Mouse (Mus musculus): ENCODE data around the gene Rims4. TPM values are rescaled to one million over a fixed set of nuclear protein-coding genes. Genes with fewer than 3 reads are reported as not detected.

The Rims4 gene
- total RNA-seq, 2 experiments from 2014 or later = 0.31 to 0.39 TPM

- intact Hi-C loops (cut with DNase I) = no loop called here
- DNase-seq (ENCODE audit: low spot score) = no peak
Observed at GRCm38 (mm10) chr2:163875484-163875883, 43.0 kb downstream of the Rims4 start.

- DNase-seq (ENCODE audit: low spot score) = no peak
- intact Hi-C loops (cut with DNase I) = no loop called here
Observed at GRCm38 (mm10) chr2:163874877-163875276, 43.6 kb downstream of the Rims4 start.

DNA sequence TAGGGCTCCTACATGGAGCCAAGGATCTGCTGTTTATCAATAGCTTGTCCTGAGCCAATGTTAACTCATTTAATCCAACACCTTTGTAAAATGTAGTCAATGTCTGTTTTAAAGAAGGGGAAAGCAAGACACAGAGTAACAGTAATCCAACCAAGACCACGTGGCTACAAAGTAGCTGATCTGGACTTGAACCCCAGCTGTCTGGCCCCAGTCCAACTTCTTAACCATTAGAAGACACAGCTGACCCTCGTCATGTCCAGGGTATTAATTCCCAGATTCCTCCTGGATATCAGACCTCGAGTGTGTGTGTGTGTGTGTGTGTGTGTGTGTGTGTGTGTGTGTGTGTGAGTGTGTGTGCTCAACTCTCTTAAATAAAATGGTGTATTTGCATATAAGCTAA is 46.6 kb downstream of the Rims4 start:
- intact Hi-C loops (cut with DNase I) = no loop called here
- no peak for DNase-seq (ENCODE audit: low spot score)

DNA sequence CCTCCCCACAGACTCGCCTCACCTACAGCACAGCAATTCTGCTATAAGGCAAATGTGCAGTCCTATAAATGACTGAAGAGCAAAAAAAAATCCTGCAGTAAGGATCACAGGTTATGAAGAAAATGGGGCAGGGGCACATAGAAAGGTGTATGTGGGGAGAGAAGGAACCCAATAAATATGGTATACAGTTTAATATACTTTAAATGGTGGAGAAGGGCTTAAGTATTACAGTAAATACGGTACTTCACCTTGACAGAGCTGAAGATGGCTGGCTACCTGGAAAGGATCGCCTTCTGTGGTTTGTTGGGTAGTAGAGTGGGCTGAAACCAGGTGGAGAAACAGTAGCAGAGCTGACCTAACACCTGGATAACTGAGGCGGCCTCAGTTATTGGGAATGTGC is 47.2 kb downstream of the Rims4 start:
- no peak for DNase-seq (ENCODE audit: low spot score)
- intact Hi-C loops (cut with DNase I) = no loop called here

- no peak for DNase-seq (ENCODE audit: low spot score)
- intact Hi-C loops (cut with DNase I) = no loop called here
Observed at GRCm38 (mm10) chr2:163869783-163870182, 48.7 kb downstream of the Rims4 start.

GRCm38 (mm10) chr2:163866061-163866460 is 52.4 kb downstream of the Rims4 start:
- intact Hi-C loops (cut with DNase I) = no loop called here
- no peak for DNase-seq (ENCODE audit: low spot score)

DNA sequence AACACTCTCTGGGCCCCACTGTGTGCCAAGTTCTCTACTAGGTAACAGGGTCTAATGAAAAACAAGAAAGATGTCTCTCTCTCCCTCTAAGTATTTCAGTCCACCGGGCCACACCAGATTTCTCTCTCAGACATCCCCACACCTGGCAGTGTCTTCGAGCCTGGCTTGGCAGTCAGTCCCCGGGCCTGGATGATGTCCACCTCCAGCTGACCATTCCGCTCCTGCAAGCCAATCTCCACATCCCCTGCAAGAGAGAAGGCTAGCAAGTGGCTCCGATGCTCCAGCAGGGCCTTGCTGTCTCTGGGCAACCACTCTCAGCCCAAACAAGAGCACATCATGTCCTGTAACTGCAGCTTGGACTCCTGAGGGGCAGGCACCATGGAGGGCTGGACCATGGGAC is 53.2 kb downstream of the Rims4 start:
- no peak for DNase-seq (ENCODE audit: low spot score)
- intact Hi-C loops (cut with DNase I) = no loop called here

GRCm38 (mm10) chr2:163858254-163858947 is 60.1 kb downstream of the Rims4 start:
- intact Hi-C loops (cut with DNase I) = loop anchor here (1.0 to 5.0 kb wide), 2 partner anchors 93 to 109 kb away; no protein-coding TSS in a partner anchor
- no peak for DNase-seq (ENCODE audit: low spot score)

- no peak for DNase-seq (ENCODE audit: low spot score)
- intact Hi-C loops (cut with DNase I) = loop anchor here (5.0 kb wide), 1 partner anchor 110 kb away; no protein-coding TSS in a partner anchor
Observed at GRCm38 (mm10) chr2:163857233-163857632, 61.2 kb downstream of the Rims4 start.

DNA sequence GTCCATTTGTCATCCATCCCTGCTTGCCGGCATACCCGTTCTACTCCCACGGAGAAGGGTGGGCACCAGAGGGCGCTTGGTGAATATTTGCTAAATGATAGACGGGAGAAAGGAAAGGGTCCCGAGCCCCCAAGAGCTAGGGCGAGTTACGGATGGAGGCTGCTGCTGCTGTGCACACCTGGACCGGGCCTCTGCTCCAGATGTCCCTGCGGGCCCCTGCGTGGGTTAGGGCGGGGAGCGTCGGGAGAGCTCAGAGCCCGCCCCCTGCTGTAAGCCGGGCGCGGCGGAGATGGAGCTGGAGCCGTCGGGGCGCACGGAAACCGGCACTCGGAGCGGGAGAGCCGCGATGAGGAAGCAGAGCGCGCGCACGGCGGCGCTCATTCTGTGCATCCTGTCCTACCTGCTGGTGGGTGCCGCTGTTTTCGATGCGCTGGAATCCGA is 65.0 kb downstream of the Rims4 start, which contains the start of gene Kcnk15:
Kcnk15 (plus strand) TSS at position 191 of the 441 bp plus-strand sequence.
- DNase-seq (ENCODE audit: low spot score) = no peak

DNA sequence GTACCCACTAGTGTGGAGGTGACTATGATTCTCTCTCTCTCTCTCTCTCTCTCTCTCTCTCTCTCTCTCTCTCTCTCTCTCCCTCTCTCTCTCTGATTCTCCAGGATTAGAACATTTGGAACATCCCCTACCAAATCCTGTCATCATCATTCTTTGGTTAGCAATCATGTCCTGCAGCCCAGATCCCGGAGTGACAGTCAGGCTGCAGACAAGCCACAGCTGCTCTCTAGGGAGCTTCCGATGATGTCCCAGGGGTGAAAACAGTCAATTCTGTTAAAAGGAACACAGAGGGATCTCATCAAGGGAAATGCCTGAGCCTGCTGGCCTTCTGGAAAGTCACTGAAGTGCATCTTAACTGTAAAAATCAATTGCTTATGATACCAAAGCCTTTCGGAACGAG is 76.4 kb downstream of the Rims4 start:
- DNase-seq (ENCODE audit: low spot score) = no peak
- intact Hi-C loops (cut with DNase I) = no loop called here

More for the DNA sequence above, 65.0 kb downstream of the Rims4 start, which contains the start of gene Kcnk15:
- intact Hi-C loops (cut with DNase I) = no loop called here

DNA sequence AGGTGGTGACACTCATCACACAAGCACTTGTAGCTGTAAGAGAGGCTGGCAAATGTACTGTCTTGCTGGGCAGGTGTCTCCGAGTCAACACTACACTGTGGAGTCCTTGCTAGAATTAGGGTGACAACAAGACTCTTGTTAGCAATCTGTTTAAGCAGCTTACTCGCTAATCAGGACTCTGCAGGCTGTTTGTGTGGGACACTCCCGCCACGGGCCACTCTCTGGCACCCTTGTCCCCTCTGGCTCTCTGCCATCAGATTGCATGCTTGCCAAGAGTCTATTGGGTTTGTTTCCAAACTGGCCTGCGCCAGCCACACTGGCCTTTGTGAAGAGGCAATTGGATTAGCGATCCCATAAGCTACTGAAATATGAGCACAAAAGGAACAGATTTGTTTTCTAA is 79.0 kb downstream of the Rims4 start:
- DNase-seq (ENCODE audit: low spot score) = no peak
- intact Hi-C loops (cut with DNase I) = no loop called here

DNA sequence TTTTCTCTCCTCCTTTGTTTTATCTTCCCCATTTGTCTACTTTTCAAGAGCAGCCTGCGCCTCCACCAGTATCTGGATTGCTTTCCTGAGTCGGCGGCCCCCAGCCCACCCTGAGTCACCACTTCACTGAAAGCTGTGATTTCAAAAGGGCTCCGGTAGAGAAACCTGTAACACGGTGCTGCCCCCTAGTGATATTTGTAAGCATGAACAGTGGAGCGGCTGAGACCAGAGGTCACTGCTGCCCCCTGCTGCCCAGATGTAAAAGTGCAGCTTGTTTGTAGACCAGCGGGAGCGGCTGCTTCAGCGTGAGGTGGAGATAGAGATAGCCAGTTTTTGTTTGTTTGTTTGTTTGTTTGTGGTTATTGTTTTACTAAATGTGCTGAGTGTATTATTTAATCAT is 80.4 kb downstream of the Rims4 start:
- peak; percentile 42 for DNase-seq (ENCODE audit: low spot score)
- intact Hi-C loops (cut with DNase I) = no loop called here

- no peak for DNase-seq (ENCODE audit: low spot score)
- intact Hi-C loops (cut with DNase I) = no loop called here
Observed at GRCm38 (mm10) chr2:163831163-163831562, 87.3 kb downstream of the Rims4 start.

- no peak for DNase-seq (ENCODE audit: low spot score)
- intact Hi-C loops (cut with DNase I) = loop anchor here (10.0 kb wide), 1 partner anchor 292 kb away; no protein-coding TSS in a partner anchor
Observed at GRCm38 (mm10) chr2:163826494-163826893, 92.0 kb downstream of the Rims4 start.

GRCm38 (mm10) chr2:163825861-163826260 is 92.6 kb downstream of the Rims4 start:
- intact Hi-C loops (cut with DNase I) = loop anchor here (10.0 kb wide), 1 partner anchor 291 kb away; no protein-coding TSS in a partner anchor
- no peak for DNase-seq (ENCODE audit: low spot score)

- intact Hi-C loops (cut with DNase I) = loop anchor here (10.0 kb wide), 1 partner anchor 289 kb away; no protein-coding TSS in a partner anchor
- no peak for DNase-seq (ENCODE audit: low spot score)
Observed at GRCm38 (mm10) chr2:163823771-163824170, 94.7 kb downstream of the Rims4 start.

DNA sequence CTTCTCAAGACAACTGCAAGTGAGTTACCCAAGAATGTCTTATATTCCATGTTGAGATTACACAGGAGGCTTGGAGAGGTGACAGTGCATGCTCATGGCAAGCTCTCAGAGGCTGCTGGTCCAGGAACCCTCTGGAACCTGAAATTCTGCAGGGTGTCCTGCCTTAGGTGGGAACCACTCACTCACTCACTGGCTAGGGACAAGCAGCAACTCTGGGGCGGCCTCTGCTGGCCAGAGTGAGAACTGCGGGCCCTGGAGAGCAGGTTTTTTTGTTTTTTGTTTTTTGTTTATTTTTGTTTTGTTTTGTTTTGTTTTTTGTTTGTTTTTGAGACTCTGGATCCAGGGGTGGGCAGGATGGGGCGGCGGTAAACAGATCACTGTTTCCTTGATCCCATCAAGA is 95.2 kb downstream of the Rims4 start:
- DNase-seq (ENCODE audit: low spot score) = no peak
- intact Hi-C loops (cut with DNase I) = loop anchor here (10.0 kb wide), 1 partner anchor 288 kb away; no protein-coding TSS in a partner anchor

GRCm38 (mm10) chr2:163820607-163821006 is 97.9 kb downstream of the Rims4 start, which contains the start of gene Ccn5:
Gene Ccn5, plus strand, starts transcription at chr2:163820861.
- intact Hi-C loops (cut with DNase I) = loop anchor here (10.0 kb wide), 1 partner anchor 286 kb away; no protein-coding TSS in a partner anchor
- peak; percentile 60 for DNase-seq (ENCODE audit: low spot score)

DNA sequence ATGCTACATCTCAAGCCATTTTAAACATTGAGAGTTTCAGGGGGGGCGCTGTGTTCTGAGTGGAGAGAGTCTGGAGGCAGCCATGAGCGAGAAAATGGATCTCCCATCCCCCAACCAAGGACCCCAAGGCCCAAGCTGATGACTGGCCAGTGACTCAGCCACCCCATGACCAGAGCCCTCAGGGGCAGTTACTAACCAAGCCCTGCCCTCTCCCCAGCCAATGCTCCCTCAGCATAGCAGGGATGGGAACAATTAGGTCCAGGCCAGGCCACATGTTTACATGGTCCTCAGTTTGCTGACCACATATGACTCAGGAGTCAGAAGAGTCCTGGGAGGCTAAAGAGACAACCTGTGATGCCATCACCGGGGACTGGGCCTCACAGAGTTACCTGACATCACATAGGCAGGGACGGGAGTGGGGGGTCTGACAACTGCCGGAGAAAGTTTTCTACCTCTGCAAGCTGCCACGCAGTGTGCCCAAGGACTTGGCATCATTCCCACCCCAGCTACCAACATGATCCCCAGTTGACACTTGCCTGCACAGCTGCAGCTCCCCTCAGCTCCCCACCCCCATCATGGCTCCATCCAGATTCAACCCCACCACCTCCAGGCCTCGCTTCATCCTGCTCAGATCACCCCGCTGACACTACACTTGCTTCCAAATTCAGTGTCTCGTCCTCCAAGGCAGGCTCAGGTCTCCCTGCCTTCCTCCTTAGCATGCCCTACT is 103.6 kb downstream of the Rims4 start:
- intact Hi-C loops (cut with DNase I) = no loop called here
- DNase-seq (ENCODE audit: low spot score) = no peak

GRCm38 (mm10) chr2:163813077-163813476 is 105.4 kb downstream of the Rims4 start:
- DNase-seq (ENCODE audit: low spot score) = no peak
- intact Hi-C loops (cut with DNase I) = no loop called here
